Mouse (Mus musculus) large intestine, adult 2 months (tissue): ENCODE data around the gene Blvrb. TPM values are rescaled to one million over a fixed set of nuclear protein-coding genes. Genes with fewer than 3 reads are reported as not detected.
A peak's percentile ranks its signal among the peaks of the same experiment; 100 is the strongest.

Experiments
- DNase-seq: peaks from one replicate; pipeline ENCODE4 v3.0.0-alpha.2; 2012; ENCODE audit warnings: low read depth, low spot score
- WGBS: fragments of 180-500 bp; shearing (Covaris S2); methylation state at CpG from one replicate; pipeline ENCODE4 v1.1.7; 2018; 5-methylcytosine and 5-hydroxymethylcytosine counted together
- polyA plus RNA-seq: library from polyadenylated mRNA; depleted of rRNA; stranded (reverse); fragments of >200 nt; gene quantifications from 2 replicates; pipeline ENCODE4 v1.2.3, GENCODE M21; 2012

Blvrb gene
- polyA plus RNA-seq, 1 experiment: 60.1 TPM

- DNase-seq: no peak
- WGBS: 6% methylated on average over 50 of the region's 53 CpGs
These were observed 1.0 kb upstream of the Blvrb start for GRCm38 (mm10) chr7:27446521-27447418.

GRCm38 (mm10) chr7:27448421-27449206, 836 bp downstream of the Blvrb start:
- no peak for DNase-seq
- WGBS: 34% methylated on average over 15 of the region's 15 CpGs

- 54% methylated on average over 10 of the region's 10 CpGs for WGBS
- DNase-seq: no peak
These were observed 1.6 kb downstream of the Blvrb start for GRCm38 (mm10) chr7:27449256-27449862.

GRCm38 (mm10) chr7:27451359-27451758, 3.6 kb downstream of the Blvrb start:
- 81% methylated on average over 2 of the region's 2 CpGs for WGBS
- DNase-seq: no peak

GRCm38 (mm10) chr7:27452206-27452770, 4.5 kb downstream of the Blvrb start:
- no peak for DNase-seq
- 52% methylated on average over 13 of the region's 13 CpGs for WGBS

- no peak for DNase-seq
- 72% methylated on average over 10 of the region's 10 CpGs for WGBS
These were observed 6.8 kb downstream of the Blvrb start for GRCm38 (mm10) chr7:27454461-27455121.

- 96% methylated on average over 3 of the region's 3 CpGs for WGBS
- DNase-seq: no peak
These were observed 7.5 kb downstream of the Blvrb start for GRCm38 (mm10) chr7:27455273-27455672.

- no peak for DNase-seq
- WGBS: 84% methylated on average over 4 of the region's 4 CpGs
These were observed 10.8 kb downstream of the Blvrb start for GRCm38 (mm10) chr7:27458614-27459013.

GRCm38 (mm10) chr7:27459640-27460039, 11.9 kb downstream of the Blvrb start:
- WGBS: 92% methylated on average over 5 of the region's 5 CpGs
- no peak for DNase-seq

- DNase-seq: no peak
- WGBS: 79% methylated on average over 6 of the region's 6 CpGs
These were observed 12.7 kb downstream of the Blvrb start for GRCm38 (mm10) chr7:27460477-27460876.

- DNase-seq: no peak
- WGBS: 49% methylated on average over 4 of the region's 4 CpGs
These were observed 19.9 kb downstream of the Blvrb start for GRCm38 (mm10) chr7:27467648-27468047.

- DNase-seq: no peak
- WGBS: 90% methylated on average over 11 of the region's 11 CpGs
These were observed 23.8 kb downstream of the Blvrb start for GRCm38 (mm10) chr7:27471390-27472120.

- WGBS: 7% methylated on average over 7 of the region's 7 CpGs
- no peak for DNase-seq
These were observed 24.8 kb downstream of the Blvrb start for GRCm38 (mm10) chr7:27472596-27472995.

GRCm38 (mm10) chr7:27473156-27473834, 25.5 kb downstream of the Blvrb start, which contains the start of gene Sertad3:
Gene Sertad3, plus strand, starts transcription at chr7:27473768.
- 1% methylated on average over 36 of the region's 36 CpGs for WGBS
- DNase-seq: no peak

GRCm38 (mm10) chr7:27473835-27474489, 26.2 kb downstream of the Blvrb start:
- no peak for DNase-seq
- under 1% methylated on average over 34 of the region's 34 CpGs for WGBS

- WGBS: under 1% methylated on average over 23 of the region's 23 CpGs
These were observed 26.7 kb downstream of the Blvrb start for GRCm38 (mm10) chr7:27474490-27474954.

GRCm38 (mm10) chr7:27475596-27475995, 27.8 kb downstream of the Blvrb start:
- 74% methylated on average over 2 of the region's 2 CpGs for WGBS
- no peak for DNase-seq

More at GRCm38 (mm10) chr7:27474490-27474954, 26.7 kb downstream of the Blvrb start:
- DNase-seq: peak; percentile 99
